Mouse (Mus musculus) T-helper 17 cell (primary cell): ENCODE results near the gene Lss.

Experiments used
- in situ Hi-C, 2 experiments: fragments of 300-600 bp; cut with MboI, MseI; formaldehyde crosslinking; loops; 1 replicate in 1 of 2; 2 replicates in 1 of 2; pipeline ENCODE4 v1.15.1; 2025; ENCODE audit warnings: high pct_unique_total_duplicates in 2 of 2

Lss gene

DNA sequence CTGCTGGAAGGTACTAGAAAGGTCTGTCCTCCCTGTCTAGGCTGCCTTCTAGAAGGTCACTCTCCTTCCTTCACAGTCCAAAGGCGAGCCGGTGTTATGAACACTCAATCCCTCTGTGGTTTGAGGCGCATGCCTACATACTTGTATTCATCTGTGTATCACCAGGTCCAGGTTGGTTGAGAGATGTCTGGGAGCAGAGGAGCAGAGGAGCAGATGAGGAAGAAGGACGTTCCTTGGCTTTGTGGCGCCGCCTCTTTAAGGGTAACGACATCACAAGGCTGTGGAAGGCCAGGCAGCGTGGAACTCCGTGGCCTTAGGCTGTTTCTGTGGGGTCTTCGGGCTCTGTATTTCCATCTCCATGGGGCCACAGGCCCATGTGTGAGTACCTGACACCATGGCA lies 30.6 kb downstream of the Lss start, which contains the start of gene Spatc1l:
Gene Spatc1l (plus strand): TSS at position 301 of the 400 bp plus-strand sequence.
- in situ Hi-C loops = no loop called here

DNA sequence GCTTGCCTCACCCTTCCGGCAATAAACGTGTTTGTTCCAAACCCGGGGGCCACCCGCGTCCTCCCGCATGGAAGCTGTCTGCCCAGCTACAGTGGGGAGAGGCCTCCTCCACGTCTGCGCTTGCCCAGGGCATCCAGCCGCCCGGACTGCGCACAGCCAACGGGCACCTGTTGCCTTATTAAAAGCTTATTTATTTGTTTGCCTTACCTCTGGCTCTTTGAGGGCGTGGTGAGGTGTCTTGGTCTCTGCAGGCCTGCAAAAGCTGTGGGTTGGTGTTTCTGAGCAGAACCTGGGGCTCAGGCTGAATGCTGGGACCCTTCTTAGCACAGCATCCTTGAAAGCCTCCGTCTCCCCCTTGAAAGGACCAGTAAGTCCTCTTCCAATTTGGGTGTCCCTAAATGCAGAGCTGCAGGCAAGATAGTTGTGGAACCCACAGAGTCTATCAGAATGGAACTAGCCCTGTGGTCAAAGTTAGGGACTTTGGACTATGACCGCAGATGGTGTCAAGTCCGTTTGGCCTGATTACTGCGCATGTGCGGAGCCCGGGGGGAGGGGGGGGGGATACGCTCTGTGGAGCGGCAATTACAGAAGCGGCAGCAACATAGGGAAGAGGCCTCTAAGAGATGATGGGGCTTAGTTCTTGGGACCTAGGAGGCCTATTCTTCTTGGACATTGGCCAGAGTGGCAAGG lies 38.8 kb downstream of the Lss start:
- in situ Hi-C loops = no loop called here

DNA sequence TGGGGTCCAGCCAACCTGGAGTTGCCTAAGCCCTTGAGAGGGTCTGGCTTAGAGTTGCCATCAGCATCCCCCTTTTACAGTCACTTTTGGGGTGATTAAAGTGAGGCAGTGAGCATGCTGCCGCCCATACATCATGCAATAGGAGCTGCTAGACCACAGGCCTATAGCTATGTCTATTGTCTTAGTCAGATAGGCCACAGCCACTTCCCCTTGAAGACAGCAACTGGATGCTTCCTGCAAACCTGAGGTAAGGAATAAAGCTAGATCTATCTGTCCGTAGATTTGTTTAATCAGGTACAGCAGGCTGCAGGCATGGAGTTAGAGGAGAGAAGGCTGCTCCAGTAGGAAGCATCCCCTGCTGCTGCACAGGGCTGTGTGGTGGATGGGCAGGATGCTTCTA lies 39.7 kb downstream of the Lss start:
- in situ Hi-C loops = no loop called here

DNA sequence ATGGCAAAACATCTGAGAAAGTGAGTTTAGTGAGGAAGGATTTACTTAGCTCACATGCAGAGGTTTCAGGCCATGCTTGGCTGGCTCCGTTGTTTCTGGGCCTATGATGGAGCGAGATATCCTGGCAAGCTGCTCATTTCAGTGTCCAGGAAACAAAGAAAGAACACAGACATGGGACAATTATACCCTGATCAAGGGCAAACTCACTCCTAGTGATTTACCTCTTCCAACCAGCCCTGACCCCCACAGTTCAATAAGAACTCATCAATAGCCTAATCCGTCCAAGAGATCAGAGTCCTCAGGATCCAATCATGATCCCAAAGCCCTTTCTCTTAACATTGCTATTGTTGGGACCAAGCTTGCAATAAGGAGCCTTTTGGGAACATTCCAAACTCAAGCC lies 40.8 kb downstream of the Lss start:
- in situ Hi-C loops = no loop called here

DNA sequence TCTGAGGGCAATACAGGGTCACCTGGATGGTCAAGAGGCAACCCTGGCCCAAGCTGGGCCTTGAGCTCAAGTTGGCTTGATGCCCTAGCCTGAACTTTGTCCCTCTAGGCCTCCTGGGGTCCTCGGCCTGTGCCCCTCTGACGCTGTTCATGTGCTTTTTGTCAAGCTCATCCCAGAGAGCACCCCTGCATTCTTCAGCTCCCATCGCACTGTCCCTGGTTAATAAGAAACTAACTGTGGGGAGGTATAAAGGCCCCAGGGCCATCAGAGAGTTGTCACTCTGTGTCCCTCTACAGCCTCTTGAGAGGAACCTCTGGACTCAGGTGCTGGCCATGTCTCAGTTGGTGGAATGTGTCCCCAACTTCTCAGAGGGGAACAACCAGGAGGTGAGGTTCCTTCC lies 44.0 kb downstream of the Lss start, which contains the start of gene Ftcd:
Gene Ftcd (plus strand): TSS at position 275 of the 400 bp plus-strand sequence.
- in situ Hi-C loops = no loop called here

DNA sequence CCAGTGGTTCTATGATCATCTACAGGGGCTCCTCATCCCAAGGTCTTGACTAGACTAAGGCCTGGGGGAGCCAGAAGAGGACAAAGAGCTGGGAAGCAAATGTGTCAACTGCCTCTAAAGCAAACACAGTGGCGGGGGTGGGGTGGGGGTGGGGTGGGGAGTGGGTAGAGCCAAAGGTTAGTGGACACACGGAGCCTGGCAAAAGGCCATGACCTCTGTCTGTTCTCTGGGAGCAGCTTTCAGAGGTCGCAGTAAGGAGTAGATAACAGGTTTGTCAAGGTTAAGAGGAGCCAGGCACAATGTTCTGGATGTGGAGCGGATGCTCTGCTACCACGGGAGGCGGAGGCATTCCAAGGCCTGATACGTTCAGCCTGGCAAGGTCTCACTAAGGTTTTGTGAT lies 45.5 kb downstream of the Lss start:
- in situ Hi-C loops = no loop called here

DNA sequence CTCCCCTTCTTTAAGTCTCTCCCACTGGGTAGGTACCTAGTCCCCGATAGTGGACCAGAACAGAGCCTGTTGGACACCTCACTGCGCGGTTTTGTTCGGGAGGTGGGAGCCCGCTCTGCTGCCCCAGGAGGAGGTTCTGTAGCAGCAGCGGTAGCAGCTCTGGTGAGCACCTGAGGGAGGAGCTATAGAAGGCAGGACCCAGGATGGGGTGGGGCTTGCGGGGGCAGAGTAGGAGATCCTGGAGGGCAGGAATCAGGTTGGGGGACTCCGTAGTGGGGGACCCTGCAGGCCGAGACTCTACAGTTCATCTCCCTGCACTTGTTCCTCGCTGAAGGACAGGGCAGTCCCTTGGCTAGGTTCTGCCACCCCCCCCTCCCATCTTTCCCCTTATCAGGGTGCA lies 52.8 kb downstream of the Lss start:
- in situ Hi-C loops = no loop called here

DNA sequence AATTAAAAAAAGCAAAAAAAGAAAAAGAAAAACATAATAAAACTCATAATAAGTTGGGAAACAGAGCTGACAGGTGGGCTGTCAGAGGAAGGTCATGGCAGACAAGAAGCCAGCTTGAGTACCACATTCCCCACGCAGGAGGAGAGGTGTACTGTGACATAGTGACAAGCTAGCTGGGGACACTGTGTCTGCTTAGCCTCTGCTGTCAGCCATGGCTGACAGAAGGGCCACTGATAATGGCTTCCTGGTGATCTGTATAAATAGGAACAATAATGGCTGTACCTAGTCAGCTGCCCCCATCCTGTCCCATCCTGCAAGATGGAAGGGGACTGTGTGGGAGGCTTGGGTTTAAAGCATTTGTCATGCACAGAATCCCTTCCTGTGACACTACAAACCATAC lies 54.8 kb downstream of the Lss start:
- in situ Hi-C loops = no loop called here

DNA sequence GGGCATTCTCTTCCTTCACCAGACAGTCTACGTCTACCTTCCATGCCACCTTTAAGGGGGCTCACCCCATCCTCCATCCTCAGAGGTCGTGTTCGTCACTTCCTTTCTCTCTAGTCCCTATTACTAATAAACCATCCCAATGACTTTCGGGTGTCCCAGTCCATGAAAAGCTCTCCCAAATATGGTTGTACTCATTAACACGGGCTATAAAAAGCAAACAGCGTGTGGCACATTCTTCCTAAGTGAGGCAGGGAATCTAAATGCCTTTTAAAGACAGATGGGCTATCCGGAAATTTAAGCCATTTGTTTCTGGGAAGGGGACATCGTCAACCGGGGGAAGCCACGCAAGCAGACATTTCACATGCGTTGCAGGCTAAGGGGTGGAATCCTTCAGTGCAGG lies 58.8 kb downstream of the Lss start:
- in situ Hi-C loops = no loop called here

DNA sequence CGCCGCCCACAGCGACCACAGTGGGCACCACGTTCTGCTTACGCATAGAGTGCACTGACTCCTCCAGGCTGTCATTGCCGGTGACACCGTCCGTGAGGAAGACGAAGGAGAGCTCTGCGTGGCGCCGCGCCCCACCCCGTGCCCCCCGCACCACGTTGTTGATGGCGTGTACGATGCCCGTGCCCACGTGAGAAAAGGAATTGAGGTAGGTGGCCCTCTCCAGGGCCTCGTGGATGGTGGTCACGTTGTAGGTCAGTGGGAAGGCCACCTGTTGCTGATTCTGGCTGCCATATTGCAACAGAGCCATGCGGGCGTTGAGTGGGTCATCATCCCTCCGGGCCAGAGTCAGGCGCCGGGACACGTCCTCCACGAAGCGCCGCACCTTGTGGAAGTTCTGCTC lies 65.0 kb downstream of the Lss start:
- in situ Hi-C loops = no loop called here

DNA sequence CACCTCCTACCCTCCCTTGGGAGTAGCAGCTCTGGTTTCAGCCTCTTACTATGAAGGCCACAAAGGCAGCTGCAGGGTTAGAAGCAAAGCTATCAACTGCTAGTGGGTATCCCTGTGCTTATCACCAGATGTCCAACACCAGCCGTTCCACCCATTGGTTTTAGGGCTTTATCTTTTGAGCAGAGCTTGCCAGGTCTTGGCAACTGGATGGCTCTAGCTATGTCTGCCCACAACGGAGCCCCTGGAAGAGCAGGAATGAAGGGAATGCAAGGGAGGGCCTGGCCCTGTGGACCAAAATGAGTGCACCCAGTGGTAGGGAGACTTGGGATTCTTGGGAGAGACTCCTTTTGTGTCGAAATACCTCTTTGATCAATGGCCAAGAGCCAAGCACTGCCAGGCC lies 71.3 kb downstream of the Lss start:
- in situ Hi-C loops = no loop called here
